Comparison of ENCODE assay signal across 8 mouse cellular contexts in genomic region chr6:83326394-83326736, GRCm38 (mm10). TPM values are rescaled to one million over a fixed set of nuclear protein-coding genes. Genes with fewer than 3 reads are reported as not detected.
A peak's percentile ranks its signal among the peaks of the same experiment; 100 is the strongest.
DNase-seq lines count a peak whose midpoint lies in the region; ATAC-seq and TF ChIP-seq lines count a peak whose summit lies in the region.

No protein-coding gene starts in this region.

- peak overlapping the region; percentile 84 for H3K9ac ChIP-seq in liver, embryonic 11.5 days (ENCODE audit: low read depth, low read length)
- peak overlapping the region; percentile 88 for H3K9ac ChIP-seq in stomach, postnatal 0 days (ENCODE audit: low read length)

- no peaks in the 10 kb centered on the region; the same call in 1 of the 2 replicates for H3K36me3 ChIP-seq in testis, adult 2 months (ENCODE audit: control insufficient read depth, insufficient read depth, low read length)
- peaks cover 18% of the 10 kb centered on the region for H3K36me3 ChIP-seq in liver, embryonic 11.5 days (ENCODE audit: control insufficient read depth, insufficient read depth, low read length)
- H3K36me3 ChIP-seq in stomach, postnatal 0 days (ENCODE audit: control insufficient read depth, insufficient read depth, low read length): peaks cover 4% of the 10 kb centered on the region; the same call in 1 of the 2 replicates

- TF ChIP-seq POLR2A in cerebellum, adult 2 months (IDR thresholded peaks at IDR 0.05; ENCODE audit: borderline replicate concordance, insufficient read depth, low read length): no peak
- TF ChIP-seq POLR2A in testis, adult 2 months (IDR thresholded peaks at IDR 0.05; ENCODE audit: control insufficient read depth, low read depth, low read length): no peak

- H3K4me2 ChIP-seq in liver, embryonic 11.5 days: peak overlapping the region; percentile 79
- H3K4me2 ChIP-seq in stomach, postnatal 0 days (replicated peaks; ENCODE audit: low read depth): peak overlapping the region; percentile 73

- ATAC-seq in liver, embryonic 11.5 days (replicated peaks; ENCODE audit: low FRiP score): peak; percentile 18; the same call in 1 of the 2 replicates
- ATAC-seq in stomach, postnatal 0 days (ENCODE audit: low FRiP score, low TSS enrichment): no peak

- 3% methylated on average over 6 of the region's 6 CpGs for WGBS in cerebellum, adult 2 months
- WGBS in liver, embryonic 11.5 days: 4% methylated on average over 6 of the region's 6 CpGs
- WGBS in stomach, postnatal 0 days: 5% methylated on average over 6 of the region's 6 CpGs

- H3K27ac ChIP-seq in cerebellum, adult 2 months (ENCODE audit: insufficient read depth, low read length): 0 out of 2 replicates have a peak overlapping the region, but pooled peaks have one; percentile 3
- H3K27ac ChIP-seq in testis, adult 2 months (ENCODE audit: control insufficient read depth, insufficient read depth, low read depth, low read length): peak overlapping the region; percentile 82; the same call in 1 of the 2 replicates
- peak overlapping the region; percentile 86 for H3K27ac ChIP-seq in liver, embryonic 11.5 days (ENCODE audit: low read depth, low read length)
- peak overlapping the region; percentile 96 for H3K27ac ChIP-seq in stomach, postnatal 0 days (replicated peaks)

- H3K27me3 ChIP-seq in cerebellum, adult 2 months (ENCODE audit: control insufficient read depth, insufficient read depth, low read length): no peaks in the 10 kb centered on the region
- H3K27me3 ChIP-seq in testis, adult 2 months (ENCODE audit: control insufficient read depth, insufficient read depth, low read length): no peaks in the 10 kb centered on the region
- H3K27me3 ChIP-seq in liver, embryonic 11.5 days (replicated peaks; ENCODE audit: control insufficient read depth, insufficient read depth, low read length): no peaks in the 10 kb centered on the region
- H3K27me3 ChIP-seq in stomach, postnatal 0 days (ENCODE audit: control insufficient read depth, insufficient read depth, low read length): no peaks in the 10 kb centered on the region

- no peaks in the 10 kb centered on the region for H3K4me1 ChIP-seq in cerebellum, adult 2 months (ENCODE audit: control insufficient read depth, insufficient read depth, low read length)
- H3K4me1 ChIP-seq in testis, adult 2 months (ENCODE audit: control insufficient read depth, insufficient read depth, low read length): peaks cover 2% of the 10 kb centered on the region
- H3K4me1 ChIP-seq in liver, embryonic 11.5 days (replicated peaks; ENCODE audit: control insufficient read depth, insufficient read depth, low read length): peaks cover 13% of the 10 kb centered on the region
- H3K4me1 ChIP-seq in stomach, postnatal 0 days (replicated peaks; ENCODE audit: control insufficient read depth, insufficient read depth): no peaks in the 10 kb centered on the region; the same call in 1 of the 2 replicates

- intact Hi-C loops in gastrocnemius, postnatal 36 days (cut with DNase I): no loop called here

- TF ChIP-seq CTCF in cerebellum, adult 2 months (IDR thresholded peaks at IDR 0.05; ENCODE audit: borderline replicate concordance, insufficient read depth, low read depth, low read length): no peak
- TF ChIP-seq CTCF in testis, adult 2 months (IDR thresholded peaks at IDR 0.05; ENCODE audit: control insufficient read depth, insufficient read depth, insufficient replicate concordance, low read depth, low read length): no peak
- no peak for TF ChIP-seq CTCF in stomach, postnatal 0 days (IDR thresholded peaks at IDR 0.05; ENCODE audit: low read depth)

- DNase-seq in cerebellum, adult 2 months: no peak
- DNase-seq in cerebellum, adult 18-20 months: no peak
- no peak for DNase-seq in testis, postnatal 14 days (ENCODE audit: low spot score)
- DNase-seq in liver, embryonic 11.5 days (ENCODE audit: low spot score): no peak
- DNase-seq in stomach, postnatal 0 days (ENCODE audit: low spot score): no peak
- no peak for DNase-seq in gastrocnemius, postnatal 36 days
- no peak for DNase-seq in layer of hippocampus, adult 11-12 months (ENCODE audit: low spot score)

- H3K9me3 ChIP-seq in liver, embryonic 11.5 days (ENCODE audit: control insufficient read depth, low read length): no peaks in the 10 kb centered on the region
- H3K9me3 ChIP-seq in stomach, postnatal 0 days (ENCODE audit: control insufficient read depth, low read length): no peaks in the 10 kb centered on the region

- no peak for TF ChIP-seq EP300 in stomach, postnatal 0 days (optimal IDR thresholded peaks at IDR 0.05)

- H3K4me3 ChIP-seq in cerebellum, adult 2 months (replicated peaks; ENCODE audit: insufficient read depth, low read depth, low read length): peak overlapping the region; percentile 92
- peak overlapping the region; percentile 87 for H3K4me3 ChIP-seq in testis, adult 2 months (ENCODE audit: control insufficient read depth, low read depth, low read length)
- peak overlapping the region; percentile 89 for H3K4me3 ChIP-seq in liver, embryonic 11.5 days (ENCODE audit: low read depth, low read length)
- peak overlapping the region; percentile 76 for H3K4me3 ChIP-seq in stomach, postnatal 0 days (ENCODE audit: low read depth, low read length)

RNA-seq across cellular contexts. Expression of gene Mob1a, which starts 0.5 kb away (rescaled TPM):
- 16.0 and 16.3 TPM in 2 replicates for polyA plus RNA-seq in cerebellum, adult 2 months (2012; rRNA removed)
- polyA plus RNA-seq in testis, adult 2 months (2012; rRNA removed): 9.4 and 12.2 TPM in 2 replicates
- polyA plus RNA-seq in liver, embryonic 11.5 days (2014; fragmentation: Nextera tagmentation; extraction: Ambion mirVana): 78.5 and 84.8 TPM in 2 replicates
- polyA plus RNA-seq in stomach, postnatal 0 days (2015; fragmentation: Nextera tagmentation; extraction: Ambion mirVana): 31.0 and 32.5 TPM in 2 replicates
- total RNA-seq in gastrocnemius, postnatal 36 days (2021): 1 to 10 TPM; 9.5 to 9.8 TPM

RNA-seq across cellular contexts. Expression of gene Mthfd2, which starts 0.7 kb away (rescaled TPM):
- polyA plus RNA-seq in cerebellum, adult 2 months (2012; rRNA removed): 13.6 and 15.4 TPM in 2 replicates
- polyA plus RNA-seq in testis, adult 2 months (2012; rRNA removed): 13.9 and 15.4 TPM in 2 replicates
- 119 and 120 TPM in 2 replicates for polyA plus RNA-seq in liver, embryonic 11.5 days (2014; fragmentation: Nextera tagmentation; extraction: Ambion mirVana)
- polyA plus RNA-seq in stomach, postnatal 0 days (2015; fragmentation: Nextera tagmentation; extraction: Ambion mirVana): 21.1 and 23.0 TPM in 2 replicates
- 1 to 10 TPM; 4.3 to 8.2 TPM for total RNA-seq in gastrocnemius, postnatal 36 days (2021)

RNA-seq across cellular contexts. Expression of gene Bola3, which starts 22.6 kb away (rescaled TPM):
- polyA plus RNA-seq in cerebellum, adult 2 months (2012; rRNA removed): 87.1 and 90.2 TPM in 2 replicates
- polyA plus RNA-seq in testis, adult 2 months (2012; rRNA removed): 64.3 and 68.3 TPM in 2 replicates
- 307 and 333 TPM in 2 replicates for polyA plus RNA-seq in liver, embryonic 11.5 days (2014; fragmentation: Nextera tagmentation; extraction: Ambion mirVana)
- polyA plus RNA-seq in stomach, postnatal 0 days (2015; fragmentation: Nextera tagmentation; extraction: Ambion mirVana): 156 and 162 TPM in 2 replicates
- 100 to 1,000 TPM; 223 to 243 TPM for total RNA-seq in gastrocnemius, postnatal 36 days (2021)

Comparison
In these comparisons a context has a peak if more than half of its experiments do, and no peak if none do; other contexts are left out.
1. H3K27ac ChIP-seq: peak in every context shown above with its lines; median percentile 96 in stomach, postnatal 0 days; 86 in liver, embryonic 11.5 days; 82 in testis, adult 2 months; 3 in cerebellum, adult 2 months.